Mouse (Mus musculus) spleen, adult 2 months (tissue): ENCODE results near the gene Ankfn1. TPM values are rescaled to one million over a fixed set of nuclear protein-coding genes. Genes with fewer than 3 reads are reported as not detected.

Experiments used
- DNase-seq, 2 experiments: peaks; one replicate each; pipeline versions ENCODE4 v3.0.0 to v3.0.0-alpha.2; 2012 to 2021; ENCODE audit warnings: low spot score in 2 of 2, low read depth in 1 of 2
- H3K27ac ChIP-seq: fragments of 200-500 bp; 2 replicates; pipeline ENCODE4 v1.5.1; 2012; ENCODE audit warnings: low read length, inconsistent platforms; ENCODE audit not compliant: insufficient read depth
- H3K27me3 ChIP-seq: fragments of 200-500 bp; 2 replicates; pipeline ENCODE4 v1.6.1; 2012; ENCODE audit warnings: mild to moderate bottlenecking, moderate library complexity, low read length, inconsistent platforms; ENCODE audit not compliant: control insufficient read depth, insufficient read depth
- H3K36me3 ChIP-seq: fragments of 200-500 bp; 2 replicates; pipeline ENCODE4 v1.6.1; 2012; ENCODE audit warnings: mild to moderate bottlenecking, low read length, inconsistent platforms; ENCODE audit not compliant: control insufficient read depth, insufficient read depth
- H3K4me1 ChIP-seq: fragments of 200-500 bp; 2 replicates; pipeline ENCODE4 v1.6.1; 2011; ENCODE audit warnings: inconsistent platforms; ENCODE audit not compliant: control insufficient read depth, insufficient read depth, insufficient read length
- H3K4me3 ChIP-seq: fragments of 200-500 bp; 2 replicates; pipeline ENCODE4 v1.5.1; 2011; ENCODE audit warnings: mild to moderate bottlenecking, inconsistent platforms; ENCODE audit not compliant: insufficient read depth, insufficient read length; ENCODE audit errors: extremely low read depth
- CTCF ChIP-seq: fragments of 200-500 bp; IDR thresholded peaks from 2 replicates; pipeline ENCODE4 v1.5.1; 2011; ENCODE audit warnings: mild to moderate bottlenecking, inconsistent platforms; ENCODE audit not compliant: insufficient read depth, insufficient read length, insufficient replicate concordance; ENCODE audit errors: extremely low read depth
- POLR2A ChIP-seq: fragments of 200-500 bp; IDR thresholded peaks from 2 replicates; pipeline ENCODE4 v1.6.1; 2011; ENCODE audit warnings: low read depth, low read length, inconsistent platforms
- WGBS: fragments of 180-500 bp; shearing (Covaris S2); methylation state at CpG from one replicate; pipeline ENCODE4 v1.1.7; 2018; 5-methylcytosine and 5-hydroxymethylcytosine counted together
- polyA plus RNA-seq: library from polyadenylated mRNA; depleted of rRNA; stranded (reverse); fragments of >200 nt; gene quantifications from 2 replicates; pipeline ENCODE4 v1.2.3, GENCODE M21; 2012

Gene Ankfn1
- polyA plus RNA-seq, 1 experiment, result not detected

GRCm38 (mm10) chr11:89548786-89549185 lies 228.7 kb downstream of the Ankfn1 start:
- TF ChIP-seq POLR2A (no peak), CTCF (no peak)
- no peaks in the 10 kb centered on the region for H3K4me1 ChIP-seq
- no peak for DNase-seq
- WGBS, result 53% methylated on average over 4 of the region's 4 CpGs
- no peaks in the 10 kb centered on the region for H3K27me3 ChIP-seq
- H3K36me3 ChIP-seq, result no peaks in the 10 kb centered on the region
- no peak overlapping the region for H3K4me3 ChIP-seq
- H3K27ac ChIP-seq, result no peak overlapping the region

- no peak for TF ChIP-seq POLR2A
- TF ChIP-seq CTCF, result no peak
- 49% methylated on average over 7 of the region's 7 CpGs for WGBS
- no peak for DNase-seq
- H3K4me3 ChIP-seq, result no peak overlapping the region
- no peaks in the 10 kb centered on the region for H3K36me3 ChIP-seq
- no peak overlapping the region for H3K27ac ChIP-seq
- no peaks in the 10 kb centered on the region for H3K4me1 ChIP-seq
- no peaks in the 10 kb centered on the region for H3K27me3 ChIP-seq
Measured at GRCm38 (mm10) chr11:89546164-89546563, 231.3 kb downstream of the Ankfn1 start.

- H3K36me3 ChIP-seq, result no peaks in the 10 kb centered on the region
- H3K27ac ChIP-seq, result no peak overlapping the region
- WGBS, result 13% methylated on average over 29 of the region's 29 CpGs
- DNase-seq, result no peak
- no peak overlapping the region for H3K4me3 ChIP-seq
- no peaks in the 10 kb centered on the region for H3K4me1 ChIP-seq
- no peaks in the 10 kb centered on the region for H3K27me3 ChIP-seq
- no peak for TF ChIP-seq CTCF
Measured at GRCm38 (mm10) chr11:89544856-89545817, 232.3 kb downstream of the Ankfn1 start.

- 75% methylated on average over 8 of the region's 8 CpGs for WGBS
- no peak overlapping the region for H3K4me3 ChIP-seq
- no peak for DNase-seq
- no peak for TF ChIP-seq POLR2A
- no peak for TF ChIP-seq CTCF
- no peaks in the 10 kb centered on the region for H3K36me3 ChIP-seq
- H3K27ac ChIP-seq, result no peak overlapping the region
- no peaks in the 10 kb centered on the region for H3K4me1 ChIP-seq
- H3K27me3 ChIP-seq, result no peaks in the 10 kb centered on the region
Measured at GRCm38 (mm10) chr11:89538376-89538775, 239.1 kb downstream of the Ankfn1 start.

GRCm38 (mm10) chr11:89527800-89528430 lies 249.5 kb downstream of the Ankfn1 start:
- H3K27ac ChIP-seq, result no peak overlapping the region
- no peak for DNase-seq
- no peaks in the 10 kb centered on the region for H3K4me1 ChIP-seq
- 83% methylated on average over 4 of the region's 4 CpGs for WGBS
- H3K36me3 ChIP-seq, result no peaks in the 10 kb centered on the region
- no peak overlapping the region for H3K4me3 ChIP-seq
- TF ChIP-seq POLR2A (no peak), CTCF (no peak)
- no peaks in the 10 kb centered on the region for H3K27me3 ChIP-seq

GRCm38 (mm10) chr11:89515501-89515901 lies 262.0 kb downstream of the Ankfn1 start:
- H3K27me3 ChIP-seq, result no peaks in the 10 kb centered on the region
- no peaks in the 10 kb centered on the region for H3K4me1 ChIP-seq
- TF ChIP-seq POLR2A (no peak), CTCF (no peak)
- H3K36me3 ChIP-seq, result no peaks in the 10 kb centered on the region
- no peak overlapping the region for H3K4me3 ChIP-seq
- DNase-seq, result no peak
- no peak overlapping the region for H3K27ac ChIP-seq
- WGBS, result 25% methylated on average over 9 of the region's 9 CpGs
